Mouse (Mus musculus) Patski (cell line): Measurements from ENCODE around the gene Ssh2. TPM values are rescaled to one million over a fixed set of nuclear protein-coding genes. Genes with fewer than 3 reads are reported as not detected.
A peak's percentile ranks its signal among the peaks of the same experiment; 100 is the strongest.

Experiments
- ATAC-seq: fragments of 100-300 bp; one replicate; pipeline ENCODE4 v1.8.0; 2021
- CTCF ChIA-PET: fragments of 350-600 bp; sonication (Branson Sonifier 250); formaldehyde crosslinking; loops from one replicate; lab custom pipeline; 2022; ENCODE audit warnings: inconsistent platforms; lab: Charles Lee
- POLR2A ChIA-PET: fragments of 350-600 bp; sonication (Branson Sonifier 250); formaldehyde crosslinking; loops from one replicate; lab custom pipeline; 2022; ENCODE audit warnings: antibody characterized with exemption, inconsistent platforms; lab: Charles Lee
- DNase-seq: peaks from one replicate; pipeline ENCODE4 v3.0.0-alpha.2; 2011; ENCODE audit warnings: low read depth, low spot score
- H3K27me3 ChIP-seq: fragments of 371-371 bp; one replicate; pipeline ENCODE4 v1.5.1; 2021
- CTCF ChIP-seq: fragments of 100-300 bp; IDR thresholded peaks from one replicate; pipeline ENCODE4 v1.5.1; 2021
- in situ Hi-C: fragments of 300-500 bp; cut with MboI; formaldehyde crosslinking; loops from 3 replicates; pipeline ENCODE4 v1.11.1; 2018; ENCODE audit warnings: low pct_unique_long_range_greater_than_20kb, mixed read lengths
- polyA plus RNA-seq: library from polyadenylated mRNA; unstranded; gene quantifications from one replicate; pipeline ENCODE4 v1.2.3, GENCODE M21; 2021

Gene Ssh2
- polyA plus RNA-seq, 1 experiment from 2014 or later = 6.5 TPM

GRCm38 (mm10) chr11:77497851-77498250 lies 281.8 kb downstream of the Ssh2 start:
- POLR2A ChIA-PET = interaction anchor here (0.6 kb wide), 1 partner anchor 500 kb away, joined by 3 read pairs; no protein-coding TSS in a partner anchor

GRCm38 (mm10) chr11:77498261-77499139 lies 282.4 kb downstream of the Ssh2 start:
- ATAC-seq = no peak
- H3K27me3 ChIP-seq = no peaks in the 10 kb centered on the region
- DNase-seq = no peak
- no peak for TF ChIP-seq CTCF
- ChIA-PET POLR2A (interaction anchor here (1.0 kb wide), 1 partner anchor 12 kb away, joined by 4 read pairs; no protein-coding TSS in a partner anchor), CTCF (interaction anchor here (1.0 to 3.8 kb wide), 3 partner anchors 14 to 181 kb away, joined by 3 to 18 read pairs (median 5); no protein-coding TSS in a partner anchor)
- in situ Hi-C loops = no loop called here

More at GRCm38 (mm10) chr11:77497851-77498250, 281.8 kb downstream of the Ssh2 start:
- H3K27me3 ChIP-seq = no peaks in the 10 kb centered on the region
- in situ Hi-C loops = no loop called here
- CTCF ChIA-PET = no interaction called here
- no peak for DNase-seq
- no peak for TF ChIP-seq CTCF
- no peak for ATAC-seq

GRCm38 (mm10) chr11:77499354-77499753 lies 283.3 kb downstream of the Ssh2 start:
- ChIA-PET CTCF (interaction anchor here (0.9 to 3.8 kb wide), 6 partner anchors 8 to 182 kb away, joined by 3 to 18 read pairs (median 4); no protein-coding TSS in a partner anchor), POLR2A (no interaction called here)
- in situ Hi-C loops = no loop called here
- no peak for TF ChIP-seq CTCF
- no peak for ATAC-seq
- H3K27me3 ChIP-seq = no peaks in the 10 kb centered on the region
- no peak for DNase-seq

- in situ Hi-C loops = loop anchor here (25.0 kb wide), 1 partner anchor 312 kb away; no protein-coding TSS in a partner anchor
- POLR2A ChIA-PET = interaction anchor here (1.1 to 1.4 kb wide), 2 partner anchors 9 to 10 kb away, joined by 3 to 4 read pairs; no protein-coding TSS in a partner anchor
- ATAC-seq = no peak
- no peaks in the 10 kb centered on the region for H3K27me3 ChIP-seq
- CTCF ChIA-PET = interaction anchor here (0.7 to 3.8 kb wide), 12 partner anchors 7 to 183 kb away, joined by 3 to 18 read pairs (median 4); partner anchors contain the start of genes Ankrd13b and Gm10392
- TF ChIP-seq CTCF = no peak
- DNase-seq = no peak
Observed at GRCm38 (mm10) chr11:77500361-77501325, 284.6 kb downstream of the Ssh2 start.

GRCm38 (mm10) chr11:77501392-77501791 lies 285.3 kb downstream of the Ssh2 start:
- POLR2A ChIA-PET = interaction anchor here (1.1 to 1.4 kb wide), 2 partner anchors 9 to 10 kb away, joined by 3 to 4 read pairs; no protein-coding TSS in a partner anchor
- ATAC-seq = peak; percentile 41
- no peak for DNase-seq
- no peaks in the 10 kb centered on the region for H3K27me3 ChIP-seq
- CTCF ChIA-PET = interaction anchor here (0.7 to 3.8 kb wide), 10 partner anchors 9 to 184 kb away, joined by 3 to 18 read pairs (median 5); partner anchors contain the start of genes Ankrd13b and Gm10392
- no peak for TF ChIP-seq CTCF
- in situ Hi-C loops = loop anchor here (25.0 kb wide), 1 partner anchor 311 kb away; no protein-coding TSS in a partner anchor

- CTCF ChIA-PET = interaction anchor here (0.9 to 3.8 kb wide), 7 partner anchors 9 to 184 kb away, joined by 3 to 18 read pairs (median 5); partner anchors contain the start of gene Ankrd13b
- no peak for ATAC-seq
- no peak for TF ChIP-seq CTCF
- no peak for DNase-seq
- POLR2A ChIA-PET = interaction anchor here (0.7 to 1.4 kb wide), 2 partner anchors 11 to 845 kb away, joined by 4 to 6 read pairs; no protein-coding TSS in a partner anchor
- H3K27me3 ChIP-seq = no peaks in the 10 kb centered on the region
- in situ Hi-C loops = loop anchor here (25.0 kb wide), 1 partner anchor 310 kb away; no protein-coding TSS in a partner anchor
Observed at GRCm38 (mm10) chr11:77501971-77502370, 285.9 kb downstream of the Ssh2 start.

GRCm38 (mm10) chr11:77502481-77502880 lies 286.4 kb downstream of the Ssh2 start:
- ChIA-PET POLR2A (interaction anchor here (1.2 kb wide), 1 partner anchor 10 kb away, joined by 4 read pairs; no protein-coding TSS in a partner anchor), CTCF (interaction anchor here (1.8 to 3.8 kb wide), 2 partner anchors 36 to 185 kb away, joined by 5 to 18 read pairs; no protein-coding TSS in a partner anchor)
- no peaks in the 10 kb centered on the region for H3K27me3 ChIP-seq
- DNase-seq (no peak), ATAC-seq (no peak)
- no peak for TF ChIP-seq CTCF
- in situ Hi-C loops = loop anchor here (25.0 kb wide), 1 partner anchor 310 kb away; no protein-coding TSS in a partner anchor

GRCm38 (mm10) chr11:77503511-77503910 lies 287.4 kb downstream of the Ssh2 start:
- TF ChIP-seq CTCF = no peak
- DNase-seq (no peak), ATAC-seq (no peak)
- in situ Hi-C loops = loop anchor here (25.0 kb wide), 1 partner anchor 309 kb away; no protein-coding TSS in a partner anchor
- H3K27me3 ChIP-seq = no peaks in the 10 kb centered on the region
- ChIA-PET CTCF (interaction anchor here (3.5 kb wide), 1 partner anchor 12 kb away, joined by 11 read pairs; no protein-coding TSS in a partner anchor), POLR2A (interaction anchor here (0.7 to 1.2 kb wide), 2 partner anchors 9 to 317 kb away, joined by 3 to 4 read pairs; no protein-coding TSS in a partner anchor)

- POLR2A ChIA-PET = no interaction called here
- no peaks in the 10 kb centered on the region for H3K27me3 ChIP-seq
Observed at GRCm38 (mm10) chr11:77504377-77504776, 288.3 kb downstream of the Ssh2 start.

More at GRCm38 (mm10) chr11:77504377-77504776, 288.3 kb downstream of the Ssh2 start:
- TF ChIP-seq CTCF = no peak
- ATAC-seq = no peak
- CTCF ChIA-PET = interaction anchor here (3.5 kb wide), 1 partner anchor 13 kb away, joined by 11 read pairs; no protein-coding TSS in a partner anchor
- in situ Hi-C loops = loop anchor here (25.0 kb wide), 1 partner anchor 308 kb away; no protein-coding TSS in a partner anchor
- no peak for DNase-seq
